Mouse (Mus musculus) common myeloid progenitor, adult 5-6 weeks (primary cell): ENCODE results near the gene Fgf10. TPM values are rescaled to one million over a fixed set of nuclear protein-coding genes. Genes with fewer than 3 reads are reported as not detected.

Source experiments
- ATAC-seq: replicated peaks from 2 replicates; pipeline ENCODE4 v1.8.0; 2016; ENCODE audit warnings: low read depth, mild to moderate bottlenecking, moderate TSS enrichment, inconsistent platforms; ENCODE audit not compliant: poor library complexity, severe bottlenecking
- total RNA-seq: library from RNA; stranded (forward); fragments of 200-1000, 187-1606 nt; gene quantifications from 2 replicates; pipeline ENCODE4 v1.2.3, GENCODE M21; 2017

The Fgf10 gene
- total RNA-seq, 1 experiment from 2014 or later: not detected

DNA sequence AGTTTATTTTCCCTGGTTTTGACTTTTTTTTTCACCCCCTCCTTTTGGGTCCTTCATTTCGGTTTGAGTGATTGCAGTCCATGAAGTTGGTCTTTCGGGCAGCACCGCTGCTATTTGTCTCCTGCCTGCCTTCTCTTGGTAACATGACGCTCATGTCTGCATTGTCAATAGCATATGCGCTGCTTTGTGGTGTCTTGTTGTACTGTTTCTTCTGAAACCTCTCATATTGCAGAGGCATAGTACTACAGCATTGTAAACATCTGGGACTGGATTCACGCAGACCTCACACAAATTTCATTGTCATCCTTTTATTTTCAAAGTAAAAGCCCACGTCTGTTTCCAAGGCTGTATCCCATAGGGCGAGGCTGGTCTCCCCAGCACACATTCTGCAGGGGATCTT is 46.7 kb downstream of the Fgf10 start:
- ATAC-seq: no peak

DNA sequence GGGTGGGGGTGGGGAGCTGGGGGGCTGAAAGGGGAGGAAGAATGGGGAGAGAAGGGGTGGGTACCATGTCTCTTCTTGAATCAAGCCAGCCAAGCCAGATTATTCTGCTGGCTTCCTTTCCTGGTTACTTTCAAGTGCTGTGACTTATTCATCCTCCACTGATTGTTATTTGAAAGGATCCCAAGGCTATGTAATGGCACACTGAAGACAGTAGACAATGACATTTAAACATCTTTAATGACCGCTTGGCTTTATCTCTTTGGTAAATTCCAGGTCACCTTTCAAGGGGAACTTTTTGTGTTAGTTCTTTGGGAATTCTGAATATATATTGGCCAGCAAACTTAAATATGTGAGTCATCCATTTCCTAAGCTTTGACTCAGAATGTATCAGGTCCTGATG is 47.1 kb downstream of the Fgf10 start:
- ATAC-seq: no peak

DNA sequence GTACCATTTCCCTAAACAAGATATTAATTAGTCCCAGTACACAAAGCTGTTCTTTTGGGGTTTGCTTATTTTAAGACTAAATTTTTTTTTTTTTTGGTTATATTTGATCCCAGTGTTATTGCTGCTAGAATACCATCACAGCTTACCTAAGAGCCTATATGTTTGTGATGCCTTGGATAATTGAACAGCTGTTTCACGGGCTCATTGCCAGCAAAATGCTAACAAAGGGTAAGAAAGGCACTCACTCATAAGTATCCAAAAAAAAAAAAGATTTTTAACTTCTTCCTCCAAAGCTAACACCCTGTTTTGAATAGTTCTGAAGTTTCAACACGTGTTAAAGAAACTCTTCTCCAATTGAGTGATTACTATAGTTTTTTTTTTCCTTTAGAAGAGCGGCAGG is 48.8 kb downstream of the Fgf10 start:
- no peak for ATAC-seq

DNA sequence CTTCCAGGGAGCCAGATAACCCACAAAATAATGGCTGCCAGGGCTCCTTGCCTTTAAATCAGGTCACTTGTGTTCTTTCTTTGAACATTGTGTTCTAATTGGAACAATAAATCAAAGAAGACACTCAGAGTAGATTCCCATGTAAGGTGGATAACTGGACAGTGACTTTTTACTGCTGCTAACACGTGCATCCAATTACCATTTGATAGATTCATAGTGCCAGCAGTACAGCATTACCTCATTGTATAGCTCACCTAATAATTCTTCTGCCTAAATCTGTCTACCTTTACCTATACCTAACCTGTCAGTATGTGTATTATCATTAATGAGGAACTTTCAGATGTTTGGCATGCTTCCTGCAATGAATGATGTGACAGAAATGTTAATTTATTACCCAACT is 52.1 kb downstream of the Fgf10 start:
- ATAC-seq: no peak

DNA sequence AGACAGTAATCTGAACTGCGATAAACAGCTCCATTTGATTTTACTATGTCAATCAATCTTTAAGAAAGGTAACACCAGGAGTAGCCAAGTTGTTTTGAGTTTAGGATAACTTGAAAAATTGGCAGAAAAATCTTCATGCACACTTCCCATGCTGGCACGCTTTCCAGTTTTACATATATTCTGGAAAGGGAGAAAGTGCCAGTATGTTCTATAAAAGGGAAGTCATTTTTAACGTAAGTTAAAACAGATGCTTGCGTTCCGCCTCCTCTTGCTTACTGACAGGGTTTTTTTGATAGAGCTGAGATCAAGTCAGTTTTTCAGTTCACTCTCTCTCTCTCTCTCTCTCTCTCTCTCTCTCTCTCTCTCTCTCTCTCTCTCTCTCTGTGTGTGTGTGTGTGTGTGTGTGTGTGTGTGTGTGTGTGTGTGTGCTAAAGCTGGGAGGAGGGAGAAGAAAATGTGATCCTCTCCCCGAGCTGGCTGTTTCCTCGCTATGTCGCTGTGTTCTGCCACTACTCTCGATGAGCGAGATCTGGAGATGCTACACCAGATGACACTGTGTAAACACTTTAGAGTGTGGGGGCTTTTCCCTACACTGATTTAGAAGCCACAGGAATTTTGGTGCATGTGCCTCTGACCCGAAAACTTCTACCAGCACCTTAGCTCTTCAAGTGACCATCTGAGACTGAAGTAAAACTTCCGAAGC is 62.4 kb downstream of the Fgf10 start:
- ATAC-seq: no peak

DNA sequence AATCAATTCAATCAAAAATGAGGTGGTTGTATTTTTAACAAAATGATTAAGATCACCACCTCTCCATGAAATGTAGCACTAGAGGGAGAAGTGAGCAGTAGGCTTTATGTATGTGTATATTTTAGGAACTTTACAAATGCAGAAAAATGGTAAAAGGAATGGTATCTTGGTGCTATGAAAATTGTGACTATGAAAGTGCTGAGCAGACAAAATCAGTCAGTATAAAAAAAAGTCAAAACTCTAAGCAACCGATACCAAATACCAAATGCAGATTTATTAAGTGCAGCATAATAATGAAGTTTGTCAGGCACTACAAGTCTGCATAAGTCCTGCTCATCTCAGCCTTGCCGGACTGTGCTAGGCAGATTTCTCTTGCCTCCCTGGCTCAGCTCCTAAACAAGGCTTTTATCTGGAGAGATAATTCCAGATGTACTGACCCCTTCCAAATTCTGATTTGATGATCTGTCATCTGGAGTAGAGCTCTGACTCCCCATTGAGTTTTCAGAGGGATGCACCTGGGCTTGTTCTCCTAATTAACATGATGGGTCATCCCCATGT is 70.3 kb downstream of the Fgf10 start:
- no peak for ATAC-seq

DNA sequence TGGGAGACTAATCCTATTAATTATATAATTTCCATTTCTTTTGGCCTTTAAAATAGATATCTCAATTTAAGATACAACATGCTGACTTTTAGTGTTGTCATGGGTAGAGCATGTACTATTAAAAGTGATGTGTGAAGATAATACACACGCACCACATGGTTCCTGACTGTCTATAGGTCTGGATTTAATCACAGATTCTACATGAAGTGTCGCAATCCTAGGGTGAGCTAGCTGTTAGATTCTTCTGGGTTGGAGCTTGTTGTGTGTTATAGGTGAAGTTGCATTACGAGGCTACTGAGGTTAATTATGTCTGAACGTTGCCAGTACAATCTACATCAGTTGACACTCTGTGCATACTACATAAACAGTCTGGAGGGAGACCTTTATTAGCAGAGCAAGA is 73.2 kb downstream of the Fgf10 start:
- no peak for ATAC-seq

DNA sequence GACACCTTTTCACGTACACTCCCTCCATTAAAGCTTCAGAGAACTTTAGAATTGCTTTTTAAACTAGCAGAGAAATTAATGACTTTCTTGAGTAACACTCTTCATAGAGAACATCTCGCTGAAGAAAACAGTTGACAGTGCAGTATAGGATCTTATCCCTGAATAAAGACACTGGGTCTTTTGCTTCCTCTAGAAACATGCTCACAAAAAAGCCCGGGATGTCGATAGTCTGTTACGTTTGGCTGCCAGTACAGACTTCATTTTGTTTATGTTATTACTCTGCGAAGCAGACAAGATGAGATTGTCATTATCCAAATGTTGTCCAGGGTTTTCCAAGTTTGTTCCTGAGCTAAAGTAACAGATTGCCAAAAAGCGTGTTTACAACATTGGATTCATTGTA is 75.2 kb downstream of the Fgf10 start:
- no peak for ATAC-seq

DNA sequence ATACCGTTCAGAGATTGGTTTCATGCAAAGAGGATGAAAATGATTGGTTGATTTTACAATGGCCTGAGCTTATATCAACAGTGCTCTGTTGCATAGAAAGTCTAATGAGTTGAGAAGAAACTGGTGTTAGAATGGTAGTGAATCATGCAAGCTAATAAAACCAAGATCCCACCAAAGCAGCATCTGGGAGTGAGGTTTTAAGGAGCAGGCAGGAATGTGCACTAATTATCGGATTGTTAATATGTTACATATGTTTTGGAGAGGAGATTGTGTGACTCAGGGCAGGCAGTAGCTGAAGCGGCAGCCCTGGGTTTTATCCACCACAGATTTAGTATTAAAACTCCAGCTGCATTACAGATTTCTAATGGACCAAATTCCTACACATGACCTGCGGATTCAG is 76.8 kb downstream of the Fgf10 start:
- no peak for ATAC-seq

DNA sequence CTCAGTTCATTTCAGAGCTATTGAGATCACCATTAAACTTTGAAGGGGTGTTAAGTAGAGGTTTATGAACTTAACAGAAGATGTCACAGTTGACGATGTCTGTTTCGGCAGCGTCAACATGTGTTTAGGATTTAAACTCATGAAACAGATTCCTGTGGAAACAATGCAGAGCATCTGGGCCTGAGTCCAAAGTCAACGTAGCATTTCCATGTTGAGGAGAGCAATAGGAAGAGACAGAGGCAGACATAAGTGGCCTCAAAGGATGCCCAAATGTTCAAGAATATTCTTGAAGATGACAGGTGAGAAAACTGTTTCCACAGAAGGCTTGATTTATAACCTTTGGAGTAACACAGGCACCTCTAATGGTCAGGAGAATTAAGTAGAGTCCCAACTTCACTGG is 84.4 kb downstream of the Fgf10 start:
- no peak for ATAC-seq

DNA sequence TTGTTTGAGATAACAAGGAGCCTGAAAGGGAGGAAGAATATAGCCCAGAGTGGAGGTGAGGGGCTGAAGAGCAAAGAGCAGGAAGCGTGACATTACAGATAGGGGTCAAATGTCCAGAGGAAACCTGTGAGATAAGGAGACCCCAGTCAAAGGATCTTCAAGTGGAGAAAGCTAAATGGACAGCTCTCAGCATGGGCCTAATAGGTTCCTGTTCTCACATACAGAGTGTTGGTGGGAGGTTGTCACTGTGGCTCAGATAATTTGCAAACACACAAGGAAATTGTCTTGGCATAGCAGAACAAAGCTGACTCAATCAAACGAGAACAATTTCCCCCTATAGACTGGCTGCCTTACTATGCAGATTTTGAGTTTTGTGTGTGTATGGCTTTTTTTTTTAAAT is 89.4 kb downstream of the Fgf10 start:
- ATAC-seq: no peak

DNA sequence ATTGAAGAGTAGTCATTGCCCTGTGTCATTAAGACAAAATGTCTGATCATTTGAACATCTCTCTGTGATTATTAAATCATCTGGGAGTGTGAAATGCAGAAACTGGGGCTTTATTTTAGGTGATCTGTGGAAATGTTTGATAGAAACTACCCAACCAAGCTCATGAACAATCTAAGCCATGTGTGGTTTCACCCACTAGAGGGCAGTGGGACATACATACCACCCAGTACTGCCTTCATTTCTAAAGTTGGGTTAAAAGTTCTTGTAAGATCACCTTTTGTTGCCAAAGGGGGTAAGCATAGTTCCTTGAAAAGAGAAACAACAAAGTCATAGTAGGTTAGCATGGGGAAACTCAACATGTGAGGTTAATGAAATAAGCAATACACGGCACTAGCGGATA is 93.4 kb downstream of the Fgf10 start:
- peak; percentile 68; the same call in 1 of the 2 replicates for ATAC-seq

DNA sequence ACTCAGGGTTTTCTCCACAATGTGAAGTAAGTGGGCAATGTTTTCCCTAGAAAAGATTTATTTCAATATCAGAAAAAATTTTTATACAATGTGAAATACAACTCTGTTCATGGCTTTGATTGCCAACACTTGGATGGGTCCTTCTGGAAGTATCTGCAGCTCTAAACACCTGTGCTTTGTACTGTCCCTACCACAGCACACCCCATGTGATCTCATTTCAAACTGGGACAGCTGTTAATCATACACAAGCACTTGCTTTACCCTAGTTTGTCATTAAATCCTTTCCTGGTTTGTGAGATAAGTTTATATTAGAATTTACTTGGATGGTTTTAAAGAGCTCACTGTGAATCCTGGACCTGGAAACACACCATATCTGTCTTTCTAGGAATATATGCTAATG is 102.6 kb downstream of the Fgf10 start:
- no peak for ATAC-seq

DNA sequence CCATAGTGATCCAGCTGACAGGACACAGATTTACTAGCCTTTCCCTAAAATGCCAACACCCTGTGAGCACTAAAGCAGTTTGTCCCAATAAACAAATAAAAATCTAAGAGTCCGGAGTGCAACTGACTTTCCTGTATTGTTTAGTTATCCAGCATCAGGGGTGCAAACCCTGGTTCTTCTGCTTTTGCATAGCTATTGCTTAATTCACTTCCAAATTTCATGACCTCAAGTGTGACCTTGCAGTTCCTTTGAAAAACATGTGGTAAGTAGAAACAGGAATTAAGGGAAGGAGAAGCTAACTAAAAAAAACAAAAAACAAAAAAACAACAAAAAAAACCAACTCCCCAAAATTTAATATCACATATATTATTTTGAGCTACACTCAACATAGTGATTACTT is 105.6 kb downstream of the Fgf10 start:
- ATAC-seq: no peak

DNA sequence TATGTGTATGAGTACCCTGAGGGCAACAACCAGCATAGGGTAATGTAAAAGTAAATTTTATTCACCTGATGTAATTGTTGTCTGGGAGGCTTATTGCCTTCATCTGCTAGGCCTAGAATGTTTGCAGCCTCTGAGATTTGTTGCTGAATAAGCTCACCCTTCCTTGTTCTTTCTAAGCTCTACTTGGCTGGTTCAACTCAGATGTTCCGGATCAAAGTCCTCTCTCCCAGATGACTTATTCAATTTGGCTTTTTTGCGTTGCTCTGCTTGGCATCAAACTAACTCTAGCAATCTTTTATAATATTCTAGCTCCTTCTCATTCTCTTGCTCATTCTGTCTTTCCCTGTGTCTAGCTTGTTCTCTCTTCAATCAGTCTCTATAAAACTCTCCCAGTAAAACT is 109.6 kb downstream of the Fgf10 start:
- ATAC-seq: no peak

DNA sequence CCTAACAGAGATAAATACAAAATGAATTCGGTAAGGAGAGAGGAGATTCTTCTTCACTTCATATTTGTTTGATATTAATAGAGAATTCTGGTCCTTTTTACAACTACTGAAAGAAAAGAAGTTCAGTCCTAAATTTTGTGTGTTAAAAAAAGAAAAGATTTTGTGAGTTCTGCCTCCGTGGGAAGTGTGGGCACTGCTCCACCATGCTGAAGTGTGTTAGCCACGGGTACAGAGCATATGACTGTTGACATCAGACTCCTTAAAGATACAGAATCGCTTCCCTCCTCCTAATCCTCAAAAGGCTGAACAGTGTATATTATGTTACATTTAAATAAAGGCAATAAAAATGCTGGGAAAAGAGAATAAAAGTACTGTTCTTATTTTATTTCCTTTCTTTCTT is 122.2 kb downstream of the Fgf10 start:
- no peak for ATAC-seq

DNA sequence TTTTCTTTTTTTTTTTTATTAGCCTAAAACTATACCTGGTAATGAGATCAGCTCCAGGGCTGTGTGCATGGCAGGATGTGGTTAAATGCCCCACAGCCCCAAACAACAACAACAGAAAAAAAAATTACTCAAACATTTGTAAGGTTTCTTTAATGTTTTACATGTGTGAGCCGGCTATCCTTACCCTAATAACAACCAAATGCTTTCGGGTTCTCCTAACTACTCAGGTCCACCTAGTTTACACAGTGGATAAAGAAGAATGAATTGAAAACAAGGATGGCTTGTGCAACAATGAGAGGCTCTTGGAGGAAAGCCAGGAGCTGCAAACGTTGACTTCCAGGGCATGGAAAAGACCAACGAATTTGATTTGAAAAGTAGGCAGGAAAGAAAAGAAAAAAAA is 122.6 kb downstream of the Fgf10 start:
- ATAC-seq: no peak

DNA sequence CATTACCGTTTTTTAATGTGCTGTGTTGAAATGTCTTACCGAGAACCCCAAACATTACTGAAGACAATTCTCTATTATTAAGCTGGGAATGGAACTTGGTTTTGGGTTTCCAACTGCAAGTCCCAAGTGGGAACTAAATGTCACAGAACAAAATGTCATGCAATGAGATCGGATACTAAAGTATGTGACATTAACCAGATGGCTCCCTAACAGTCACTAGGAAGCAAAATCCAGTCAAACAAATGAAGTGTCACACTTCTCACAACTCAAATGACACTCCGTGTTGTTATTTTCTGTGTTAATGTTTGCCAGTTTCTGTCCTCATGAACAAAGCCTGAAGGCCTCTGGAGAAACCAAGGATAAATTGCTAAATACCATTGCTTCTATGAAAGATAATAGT is 130.6 kb downstream of the Fgf10 start:
- ATAC-seq: no peak

DNA sequence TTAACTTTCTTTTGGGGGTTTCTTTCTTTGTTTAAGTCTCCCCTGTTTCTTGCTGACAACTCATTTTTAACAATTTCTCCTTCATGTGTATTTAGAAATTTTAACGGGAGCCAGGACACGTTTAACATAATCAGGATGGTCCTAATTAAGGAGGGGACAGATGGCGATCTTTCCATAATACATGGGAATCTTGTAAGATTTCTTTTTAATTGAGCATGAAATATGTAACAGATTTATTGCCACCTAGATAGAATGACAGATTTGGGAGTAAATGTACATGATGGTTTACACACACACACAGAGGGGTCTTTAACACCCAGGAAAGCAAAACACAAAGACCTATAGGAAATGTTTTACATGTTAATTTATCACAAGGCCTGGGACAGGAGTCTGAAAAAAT is 137.1 kb downstream of the Fgf10 start:
- ATAC-seq: no peak

DNA sequence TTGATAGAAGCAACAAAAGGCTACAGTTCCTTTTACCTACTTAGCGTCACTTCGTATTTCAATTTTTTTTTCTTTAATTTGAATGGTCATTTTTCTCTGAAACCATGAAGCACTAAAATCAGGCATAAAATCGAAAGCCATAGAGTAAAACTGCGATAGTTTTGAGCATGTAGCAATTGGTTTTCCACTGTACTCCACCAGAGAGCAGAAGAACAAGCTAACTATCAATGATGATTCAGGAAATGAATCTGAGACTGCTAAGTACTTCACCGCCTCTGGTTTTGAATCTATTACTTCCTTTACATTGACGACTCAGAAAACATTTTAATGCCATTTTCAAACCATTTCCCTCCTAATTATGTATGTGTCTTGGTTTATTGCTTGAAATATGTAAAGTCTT is 150.2 kb downstream of the Fgf10 start:
- no peak for ATAC-seq

DNA sequence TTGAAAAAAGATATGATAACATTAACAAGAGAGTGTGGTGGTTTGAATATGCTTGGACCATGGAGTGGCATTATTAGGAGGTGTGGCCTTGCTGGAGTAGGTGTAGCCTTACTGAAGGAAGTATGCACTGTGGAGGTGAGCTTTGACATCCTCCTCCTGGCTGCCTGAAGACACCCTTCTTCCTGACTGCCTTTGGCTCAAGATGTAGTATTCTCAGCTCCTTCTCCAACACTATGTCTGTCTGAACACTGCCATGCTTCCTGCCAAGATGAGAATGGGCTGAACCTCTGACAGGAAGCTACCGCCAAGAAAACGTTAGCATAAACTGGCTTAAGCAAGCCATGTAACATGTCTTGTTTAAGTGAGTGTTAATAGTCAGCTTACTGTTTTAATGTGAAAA is 153.5 kb downstream of the Fgf10 start:
- no peak for ATAC-seq

DNA sequence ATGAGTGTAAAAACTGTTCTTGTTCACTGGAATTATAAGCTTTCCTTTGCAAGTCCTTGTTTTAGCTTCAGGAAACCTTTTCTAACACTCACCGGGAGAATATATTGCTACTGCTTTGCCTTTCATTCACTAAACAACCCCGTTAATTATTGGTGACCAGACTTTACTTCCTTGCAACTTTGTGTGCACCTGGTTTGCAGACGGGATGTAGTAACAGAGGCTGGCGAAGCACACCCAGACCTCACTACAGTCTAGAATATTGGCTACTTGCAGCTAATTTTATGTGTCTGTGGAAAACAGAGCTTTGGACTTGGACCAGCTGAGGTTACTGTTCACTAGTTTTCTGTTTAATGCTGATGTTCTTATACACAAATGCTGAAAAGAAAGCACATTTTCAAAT is 155.5 kb downstream of the Fgf10 start:
- ATAC-seq: no peak
